Mouse (Mus musculus) lung, embryonic 14.5 days (tissue): ENCODE results near the gene Tgfbrap1. TPM values are rescaled to one million over a fixed set of nuclear protein-coding genes. Genes with fewer than 3 reads are reported as not detected.

Source experiments
- ATAC-seq: fragments of 200-750 bp; cut with Nextera tagmentation; 2 replicates; pipeline ENCODE4 v1.8.0; 2017; ENCODE audit warnings: mild to moderate bottlenecking, moderate TSS enrichment, moderate library complexity; ENCODE audit not compliant: insufficient read depth
- DNase-seq: peaks from one replicate; pipeline ENCODE4 v3.0.0-alpha.2; 2015
- H3K27ac ChIP-seq: fragments of 300-500 bp; sonication (generic); 2 replicates; pipeline ENCODE4 v1.5.1; 2014; ENCODE audit warnings: low read depth, mild to moderate bottlenecking, moderate library complexity
- H3K27me3 ChIP-seq: fragments of 300-500 bp; sonication (generic); 2 replicates; pipeline ENCODE4 v1.6.1; 2014; ENCODE audit warnings: low read length, control low read depth; ENCODE audit not compliant: insufficient read depth
- H3K36me3 ChIP-seq: fragments of 300-500 bp; sonication (generic); 2 replicates; pipeline ENCODE4 v1.6.1; 2014; ENCODE audit warnings: control low read depth; ENCODE audit not compliant: insufficient read depth
- H3K4me1 ChIP-seq: fragments of 300-500 bp; sonication (generic); 2 replicates; pipeline ENCODE4 v1.6.1; 2014; ENCODE audit warnings: antibody characterized with exemption, control low read depth; ENCODE audit not compliant: insufficient read depth
- H3K4me2 ChIP-seq: fragments of 300-500 bp; sonication (generic); 2 replicates; pipeline ENCODE4 v1.6.1; 2014; ENCODE audit warnings: mild to moderate bottlenecking
- H3K4me3 ChIP-seq: fragments of 300-500 bp; sonication (generic); 2 replicates; pipeline ENCODE4 v1.5.1; 2014; ENCODE audit warnings: low read depth, low read length
- H3K9ac ChIP-seq: fragments of 300-500 bp; sonication (generic); 2 replicates; pipeline ENCODE4 v1.6.1; 2014
- H3K9me3 ChIP-seq: fragments of 300-500 bp; sonication (generic); 2 replicates; pipeline ENCODE4 v1.6.1; 2016; ENCODE audit warnings: low read depth, low read length, control low read depth
- CTCF ChIP-seq: IDR thresholded peaks from 2 replicates; pipeline ENCODE4 v1.5.1; 2016; ENCODE audit warnings: antibody characterized with exemption, low read depth
- WGBS: fragments of 180-500 bp; shearing (Covaris S2); extraction: QIAGEN DNeasy Blood & Tissue Kit; methylation state at CpG from one replicate; pipeline ENCODE4 v1.1.7; 2014; 5-methylcytosine and 5-hydroxymethylcytosine counted together
- polyA plus RNA-seq: library from polyadenylated mRNA; unstranded; fragments of >200 nt; fragmentation: Nextera tagmentation; extraction: Ambion mirVana; gene quantifications from 2 replicates; pipeline ENCODE4 v1.2.1, GENCODE M21; 2014

Gene Tgfbrap1
- polyA plus RNA-seq, 1 experiment from 2014 or later, result 13.2 TPM

DNA sequence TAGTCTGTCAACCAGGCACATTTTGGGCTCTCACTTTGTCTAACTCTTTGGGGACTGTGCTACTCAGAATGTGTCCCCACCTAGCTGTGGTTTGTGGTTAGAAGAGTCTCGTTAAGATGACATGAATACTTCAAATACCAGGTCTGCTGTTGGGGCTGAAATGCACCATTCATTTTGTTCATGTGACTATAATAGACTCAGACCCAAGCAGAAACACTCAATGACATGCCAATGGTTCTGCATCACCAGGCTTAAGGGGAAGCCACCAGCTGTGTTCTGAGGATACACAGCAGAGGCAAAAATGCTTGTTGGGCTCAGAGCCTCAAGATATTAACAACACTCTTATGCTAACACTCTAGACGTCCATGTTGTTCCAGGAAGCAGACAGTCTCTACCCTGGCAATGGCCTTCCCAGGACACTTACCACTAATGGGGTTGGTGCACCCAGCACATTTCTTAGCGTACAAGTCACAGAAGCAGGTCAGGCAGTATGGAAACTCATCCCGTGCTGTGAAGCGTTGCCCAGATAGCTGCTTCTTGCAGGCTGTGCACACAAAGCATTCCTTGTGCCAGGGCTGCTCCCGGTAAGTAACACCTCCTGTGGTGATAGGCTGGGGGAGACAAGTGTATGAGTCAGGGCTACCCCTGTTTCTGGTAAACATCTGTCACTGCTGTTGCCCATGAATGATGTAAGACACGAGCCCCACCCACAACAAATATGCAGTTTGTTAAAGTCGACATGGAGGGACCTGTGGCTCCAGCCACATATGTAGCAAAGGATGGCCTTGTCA, 29.6 kb upstream of the Tgfbrap1 start:
- Histone ChIP-seq H3K4me3 (no peak overlapping the region), H3K4me1 (no peaks in the 10 kb centered on the region), H3K4me2 (no peak overlapping the region), H3K27ac (no peak overlapping the region), H3K36me3 (peaks cover 21% of the 10 kb centered on the region), H3K27me3 (no peaks in the 10 kb centered on the region), H3K9me3 (no peaks in the 10 kb centered on the region), H3K9ac (no peak overlapping the region)
- DNase-seq, result no peak
- TF ChIP-seq CTCF, result no peak
- 63% methylated on average over 8 of the region's 8 CpGs for WGBS
- ATAC-seq, result no peak

DNA sequence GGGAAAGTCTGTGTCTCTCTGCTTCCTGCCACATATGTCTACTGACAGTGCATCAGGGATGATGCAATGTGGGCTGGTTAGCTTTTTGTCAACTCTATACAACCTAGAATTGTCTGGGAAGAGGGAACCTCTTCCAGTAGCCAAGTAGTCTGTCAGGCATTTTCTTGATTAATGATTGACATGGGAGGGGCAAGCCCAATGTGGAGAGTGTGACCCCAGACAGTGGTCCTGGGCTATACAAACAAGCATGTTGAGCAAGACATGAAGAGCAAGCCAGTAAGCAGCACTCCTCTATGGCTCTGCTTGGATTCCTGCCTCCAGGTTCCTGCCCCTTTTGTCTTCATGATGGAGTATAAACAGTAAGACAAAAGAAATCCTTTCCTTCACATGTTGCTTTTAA, 28.8 kb upstream of the Tgfbrap1 start:
- TF ChIP-seq CTCF, result no peak
- Histone ChIP-seq H3K4me3 (no peak overlapping the region), H3K27ac (no peak overlapping the region), H3K36me3 (peaks cover 24% of the 10 kb centered on the region), H3K4me1 (no peaks in the 10 kb centered on the region), H3K9ac (no peak overlapping the region), H3K27me3 (no peaks in the 10 kb centered on the region), H3K4me2 (no peak overlapping the region), H3K9me3 (no peaks in the 10 kb centered on the region)
- DNase-seq, result no peak
- ATAC-seq, result no peak

DNA sequence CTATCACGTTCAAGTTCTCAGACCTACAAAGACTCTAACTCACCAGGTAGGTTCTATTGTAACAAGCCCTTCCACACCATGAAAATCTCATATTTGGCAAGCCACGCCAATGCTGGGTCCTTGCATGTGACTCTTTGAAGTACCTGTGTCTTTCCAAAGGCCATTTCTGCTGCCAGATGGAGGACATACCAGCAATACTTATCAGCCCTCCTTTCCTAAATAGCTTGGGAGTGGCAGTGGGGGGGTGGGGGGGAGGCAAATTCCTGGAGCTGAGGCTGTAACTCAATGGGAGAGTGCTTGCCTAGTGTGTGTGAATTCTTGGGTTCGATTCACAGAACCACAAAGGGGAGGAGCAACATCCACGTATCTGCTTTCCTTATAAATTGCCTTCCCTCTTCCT, 26.3 kb upstream of the Tgfbrap1 start:
- WGBS, result 74% methylated on average over 4 of the region's 4 CpGs
- no peaks in the 10 kb centered on the region for H3K4me1 ChIP-seq
- no peak overlapping the region for H3K9ac ChIP-seq
- no peak for TF ChIP-seq CTCF
- H3K9me3 ChIP-seq, result no peaks in the 10 kb centered on the region
- no peaks in the 10 kb centered on the region for H3K27me3 ChIP-seq
- no peak for DNase-seq
- H3K36me3 ChIP-seq, result peaks cover 24% of the 10 kb centered on the region
- no peak overlapping the region for H3K4me2 ChIP-seq
- no peak overlapping the region for H3K27ac ChIP-seq
- ATAC-seq, result no peak
- no peak overlapping the region for H3K4me3 ChIP-seq

DNA sequence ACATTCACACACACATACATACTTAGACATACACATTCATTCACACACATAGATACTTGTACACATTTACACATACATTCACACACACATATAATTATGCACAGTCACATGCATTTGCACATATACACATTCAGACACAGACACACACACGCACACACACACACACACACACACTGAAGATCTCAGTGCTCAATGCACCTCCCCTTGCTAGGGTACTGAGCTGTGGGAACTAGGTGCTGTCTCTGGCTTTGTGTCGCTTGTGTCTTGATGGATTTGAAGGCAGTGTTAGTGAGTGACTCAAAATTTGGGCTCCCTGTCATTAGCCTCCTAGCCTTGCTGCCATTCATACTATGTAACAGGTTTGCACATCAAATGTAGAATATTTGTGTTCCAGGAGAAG, 24.2 kb upstream of the Tgfbrap1 start:
- Histone ChIP-seq H3K4me2 (no peak overlapping the region), H3K36me3 (peaks cover 22% of the 10 kb centered on the region), H3K9me3 (no peaks in the 10 kb centered on the region), H3K4me3 (no peak overlapping the region), H3K27ac (no peak overlapping the region), H3K9ac (no peak overlapping the region), H3K27me3 (no peaks in the 10 kb centered on the region), H3K4me1 (no peaks in the 10 kb centered on the region)
- TF ChIP-seq CTCF, result no peak
- WGBS, result 85% methylated on average over 2 of the region's 2 CpGs
- DNase-seq, result no peak
- no peak for ATAC-seq

DNA sequence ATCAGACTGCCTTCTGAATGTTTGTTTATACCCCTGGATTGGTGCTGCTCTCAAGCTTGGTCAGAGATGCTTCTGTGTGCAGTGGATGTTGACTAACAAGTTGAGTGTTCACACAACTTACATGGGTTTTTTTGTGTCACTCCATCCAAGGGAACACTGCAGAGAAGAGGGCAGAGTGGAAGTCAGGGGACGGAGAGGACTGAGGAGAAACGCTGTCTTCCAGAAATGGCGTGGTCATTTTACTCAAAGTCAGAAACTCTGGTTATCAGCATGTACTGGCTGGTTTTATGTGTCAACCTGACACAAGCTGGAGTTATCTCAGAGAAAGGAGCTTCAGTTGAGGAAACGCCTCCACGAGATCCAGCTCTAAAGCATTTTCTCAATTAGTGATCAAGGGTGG, 22.5 kb upstream of the Tgfbrap1 start:
- WGBS, result 90% methylated on average over 5 of the region's 5 CpGs
- no peak overlapping the region for H3K9ac ChIP-seq
- no peak overlapping the region for H3K4me3 ChIP-seq
- no peak overlapping the region for H3K27ac ChIP-seq
- no peak for TF ChIP-seq CTCF
- H3K4me1 ChIP-seq, result no peaks in the 10 kb centered on the region
- H3K27me3 ChIP-seq, result no peaks in the 10 kb centered on the region
- DNase-seq (no peak), ATAC-seq (no peak)
- no peaks in the 10 kb centered on the region for H3K9me3 ChIP-seq
- H3K36me3 ChIP-seq, result peaks cover 27% of the 10 kb centered on the region; the same call in 1 of the 2 replicates
- no peak overlapping the region for H3K4me2 ChIP-seq

DNA sequence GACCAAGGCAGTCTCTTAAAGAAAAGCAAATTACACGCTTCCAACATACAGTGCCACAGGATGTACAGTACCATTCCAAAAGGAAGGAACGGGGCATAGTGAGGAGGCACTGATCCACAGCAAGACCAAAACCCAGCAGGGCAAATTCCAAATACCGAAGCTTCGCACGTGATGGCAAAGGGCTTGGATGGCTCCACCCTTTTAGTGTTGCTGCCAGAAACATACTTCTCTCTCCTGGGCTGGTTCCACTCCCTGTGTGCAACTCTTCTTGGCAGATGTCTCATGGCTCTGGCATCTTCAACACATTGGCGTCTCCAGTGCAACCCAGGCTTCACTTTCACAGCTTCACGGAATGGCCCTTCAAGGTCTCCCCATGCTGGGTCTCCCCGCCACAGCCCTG, 19.0 kb upstream of the Tgfbrap1 start:
- Histone ChIP-seq H3K4me3 (no peak overlapping the region), H3K4me2 (no peak overlapping the region), H3K27ac (no peak overlapping the region), H3K27me3 (no peaks in the 10 kb centered on the region), H3K36me3 (peaks cover 42% of the 10 kb centered on the region), H3K9me3 (no peaks in the 10 kb centered on the region), H3K9ac (no peak overlapping the region), H3K4me1 (no peaks in the 10 kb centered on the region)
- DNase-seq (no peak), ATAC-seq (no peak)
- no peak for TF ChIP-seq CTCF
- WGBS, result 96% methylated on average over 8 of the region's 8 CpGs

DNA sequence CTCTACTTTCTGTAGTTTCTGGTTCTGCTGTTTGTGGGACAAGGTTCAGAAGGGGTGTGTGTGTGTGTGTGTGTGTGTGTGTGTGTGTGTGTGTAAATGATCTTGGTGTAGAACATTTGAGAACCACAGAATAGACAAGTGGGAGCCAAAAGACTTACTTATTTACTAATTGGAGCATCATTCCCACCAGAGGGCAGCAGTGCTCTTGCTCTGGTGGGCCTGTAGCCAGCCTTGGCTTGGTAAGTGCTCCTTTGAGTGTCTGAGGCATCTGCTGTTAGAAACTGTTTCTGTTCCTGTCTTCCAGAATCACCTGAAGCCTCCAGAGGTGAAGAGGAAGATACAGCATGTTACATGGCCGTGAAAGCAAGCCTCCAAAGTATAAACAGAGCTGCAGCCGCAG, 14.4 kb upstream of the Tgfbrap1 start:
- H3K27ac ChIP-seq, result no peak overlapping the region
- TF ChIP-seq CTCF, result peak; percentile 69
- no peaks in the 10 kb centered on the region for H3K27me3 ChIP-seq
- WGBS, result 75% methylated on average over 2 of the region's 2 CpGs
- no peaks in the 10 kb centered on the region for H3K4me1 ChIP-seq
- H3K9me3 ChIP-seq, result no peaks in the 10 kb centered on the region
- H3K9ac ChIP-seq, result no peak overlapping the region
- DNase-seq (peak; percentile 85), ATAC-seq (no peak)
- no peak overlapping the region for H3K4me3 ChIP-seq
- no peak overlapping the region for H3K4me2 ChIP-seq
- H3K36me3 ChIP-seq, result peaks cover 63% of the 10 kb centered on the region
